Mouse (Mus musculus) retina, embryonic 14.5 days (tissue): ENCODE measurements around the gene Plce1.
"Not testable (repeated sequence)": the region's sequence is repeated elsewhere in the genome, so short reads cannot be mapped to it uniquely, and the experiment has no call there.

Experiments used
- DNase-seq: peaks from one replicate; pipeline ENCODE4 v3.0.0-alpha.2; 2015; ENCODE audit warnings: low spot score

Gene Plce1

DNA sequence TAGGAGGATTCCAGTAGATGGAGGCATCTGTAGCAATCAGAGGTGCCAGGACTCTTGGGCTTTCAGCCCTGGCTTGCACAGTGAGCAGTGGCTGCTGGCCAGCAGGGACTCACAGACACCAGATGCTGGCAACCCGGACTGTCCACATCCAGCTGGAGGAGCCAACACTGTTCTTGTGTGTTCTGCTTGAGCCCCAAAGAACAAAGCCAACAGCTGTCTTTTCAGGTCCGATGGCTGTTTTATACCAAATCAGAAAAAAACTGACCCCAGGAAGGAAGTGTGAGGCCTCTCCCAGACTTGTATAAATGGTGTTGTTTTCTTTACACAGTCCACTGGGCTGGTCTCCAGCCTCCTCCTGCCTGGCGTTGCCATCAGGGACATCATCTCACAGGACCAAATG lies 158.9 kb downstream of the Plce1 start:
- DNase-seq: no peak

DNA sequence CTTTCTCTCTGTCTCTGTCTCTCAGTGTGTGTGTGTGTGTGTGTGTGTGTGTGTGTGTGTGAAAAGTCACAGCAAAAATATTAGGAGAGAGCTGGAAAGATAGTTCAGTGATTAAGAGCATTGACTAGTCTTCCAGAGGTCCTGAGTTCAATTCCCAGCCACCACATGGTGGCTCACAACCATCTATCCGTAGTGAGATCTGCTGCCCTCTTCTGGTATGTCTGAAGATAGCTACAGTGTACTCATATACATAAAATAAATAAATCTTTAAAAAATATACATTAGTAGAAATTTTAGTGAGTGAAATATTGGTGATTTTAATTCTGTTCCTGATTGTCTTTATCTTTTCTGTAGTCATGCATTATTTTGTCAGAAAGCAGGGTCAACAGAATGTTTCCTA lies 161.6 kb downstream of the Plce1 start:
- not testable (repeated sequence) for DNase-seq

DNA sequence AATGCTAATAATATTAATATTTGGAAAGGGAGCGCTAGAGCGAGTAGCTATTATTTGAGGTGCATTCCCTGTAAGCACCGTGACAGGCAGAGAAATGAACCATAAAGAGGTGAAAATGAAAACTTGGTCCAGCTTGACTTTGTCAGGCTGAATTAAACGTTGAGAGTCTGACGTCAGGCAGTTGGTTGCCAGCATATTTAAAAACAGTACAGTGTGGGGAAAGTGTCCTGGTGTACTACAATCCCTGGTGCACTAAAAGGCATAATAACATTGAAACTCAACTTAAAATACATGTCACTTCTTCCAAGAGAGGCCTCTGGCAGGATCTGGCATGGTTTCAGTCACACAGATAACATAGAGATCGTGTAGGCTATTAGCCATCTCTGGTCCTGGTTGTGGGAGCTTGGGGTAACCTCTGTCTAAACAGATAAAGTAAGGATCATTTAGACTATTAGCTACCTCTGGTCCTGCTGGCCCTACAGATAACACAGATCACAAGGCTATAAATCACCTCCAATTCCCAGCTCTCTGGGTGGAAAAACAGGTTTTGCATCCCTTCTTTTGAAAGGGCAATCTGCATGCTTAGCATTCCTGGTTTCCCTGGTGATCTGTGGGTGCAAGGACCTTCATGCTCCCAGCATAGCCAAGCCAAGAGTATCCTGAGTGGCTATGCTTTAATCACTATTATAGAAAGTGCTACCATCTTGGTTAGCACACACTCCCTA lies 164.1 kb downstream of the Plce1 start:
- DNase-seq: no peak

DNA sequence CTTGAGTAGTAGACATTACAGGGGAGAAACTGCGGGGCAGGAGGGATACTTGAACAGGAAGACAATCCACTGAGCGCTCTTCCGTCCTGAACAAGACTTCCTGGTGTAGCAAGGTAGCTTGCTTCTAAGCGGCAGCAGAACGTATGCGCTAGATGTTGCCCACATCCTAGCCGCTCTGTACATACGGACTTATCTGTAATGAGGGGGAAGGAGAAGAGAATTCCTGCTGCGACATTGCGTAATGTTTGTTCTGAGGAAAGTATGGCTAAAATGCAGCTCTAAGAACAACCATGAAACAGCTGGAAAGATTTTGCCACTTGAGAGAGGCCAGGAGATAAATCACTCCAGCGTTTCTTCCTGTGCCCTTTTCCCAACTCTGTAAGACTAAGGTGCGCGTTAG lies 177.1 kb downstream of the Plce1 start:
- no peak for DNase-seq

DNA sequence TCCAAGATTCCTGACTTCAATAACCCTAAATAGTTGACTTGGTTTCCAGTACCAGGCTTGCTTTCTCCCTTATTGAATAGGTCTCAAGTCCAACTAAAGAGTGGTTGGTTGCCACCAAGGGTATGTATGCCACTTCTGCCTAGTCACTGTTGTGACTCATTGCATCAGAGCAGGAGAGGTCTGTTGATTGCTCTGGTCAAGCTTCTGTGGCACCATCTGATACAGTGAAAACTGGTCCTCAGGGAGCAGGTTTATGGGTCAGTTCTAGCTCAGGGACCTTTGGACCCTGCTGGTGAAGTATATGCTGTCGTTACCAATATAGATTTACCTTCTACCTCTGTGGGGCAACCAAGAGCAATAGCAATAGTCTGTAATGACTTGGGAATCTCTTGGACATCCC lies 184.5 kb downstream of the Plce1 start:
- DNase-seq: no peak

DNA sequence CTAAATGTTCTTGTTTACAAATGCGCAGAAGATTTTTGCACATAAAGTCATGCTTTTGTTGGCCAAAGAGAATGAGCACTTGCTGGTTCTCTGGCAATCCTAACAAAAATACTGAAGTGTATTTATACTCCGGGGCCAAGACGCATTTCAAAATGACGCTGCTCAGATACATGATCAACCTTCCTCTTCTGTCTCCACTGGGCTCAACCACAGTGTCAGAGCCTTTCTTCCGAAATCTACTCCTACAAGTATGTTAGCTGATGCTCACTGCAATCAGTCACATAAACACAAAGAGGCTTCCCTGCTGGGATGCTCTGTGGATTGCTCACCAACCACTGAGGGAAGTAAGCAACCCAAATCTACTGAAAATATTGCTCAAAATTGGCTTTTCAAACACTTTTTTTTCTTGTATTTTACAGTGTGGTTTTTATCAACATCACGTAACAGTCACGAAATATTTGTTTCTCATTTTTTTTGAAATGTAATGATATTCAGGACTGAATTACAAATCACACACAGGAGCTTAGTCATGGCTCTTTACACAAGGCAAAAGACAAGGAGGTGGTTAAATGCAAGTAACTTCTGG lies 191.2 kb downstream of the Plce1 start:
- no peak for DNase-seq

DNA sequence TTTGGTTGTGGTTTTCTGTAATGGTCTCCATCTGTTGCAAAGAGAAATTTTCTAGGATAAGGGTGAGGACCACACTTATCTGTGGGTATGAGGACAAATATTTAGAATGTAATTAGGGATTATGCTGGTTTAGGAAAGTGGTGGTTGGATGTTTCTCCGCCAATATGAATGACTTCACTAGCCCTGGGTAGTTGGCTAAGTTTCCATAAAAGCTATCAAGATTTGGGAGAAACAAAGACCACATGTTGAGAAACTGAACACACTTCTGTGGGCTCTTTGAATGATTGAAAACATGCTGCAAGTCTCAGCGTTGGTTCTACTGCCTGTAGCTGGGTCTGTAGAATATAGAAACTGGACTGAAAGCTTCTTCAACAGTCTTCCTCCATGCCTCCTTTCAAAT lies 193.0 kb downstream of the Plce1 start:
- DNase-seq: no peak

DNA sequence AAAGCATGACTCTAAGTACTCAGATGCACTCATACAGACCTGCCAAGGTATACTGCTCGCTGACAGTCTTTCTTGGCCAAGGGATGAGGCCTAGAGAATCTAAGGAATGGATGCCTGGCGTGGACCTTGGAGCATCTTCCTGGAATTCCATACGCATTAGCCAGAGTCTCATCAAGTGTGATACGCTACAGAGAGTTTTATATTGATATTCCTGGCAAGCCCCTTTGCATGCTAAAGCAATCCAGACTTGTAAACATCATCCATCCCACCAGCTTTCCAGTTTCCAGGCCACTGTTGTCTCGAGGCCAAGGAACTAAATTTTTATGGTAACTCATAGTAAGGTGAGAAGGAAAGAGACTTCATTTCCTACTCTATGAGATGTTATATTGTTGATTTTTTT lies 197.7 kb downstream of the Plce1 start:
- no peak for DNase-seq

DNA sequence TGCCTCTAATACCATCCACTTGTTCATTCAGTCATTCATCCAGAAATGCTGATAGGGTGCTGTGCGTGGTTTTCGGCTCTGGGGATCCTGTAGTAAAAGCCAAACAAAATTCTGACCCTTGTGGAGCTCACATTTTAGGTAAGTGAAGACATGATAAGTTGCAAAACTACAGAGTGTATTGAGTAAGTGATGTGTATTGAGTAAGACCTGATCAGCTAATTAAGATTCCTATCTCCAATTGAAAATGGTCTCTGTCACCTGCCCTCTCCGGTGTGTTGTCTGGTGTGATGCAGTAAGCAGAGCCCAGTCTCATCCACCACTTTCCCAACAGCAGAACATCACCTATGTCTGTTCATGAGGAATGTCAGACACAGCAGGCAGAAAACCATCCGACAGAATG lies 198.6 kb downstream of the Plce1 start:
- no peak for DNase-seq

DNA sequence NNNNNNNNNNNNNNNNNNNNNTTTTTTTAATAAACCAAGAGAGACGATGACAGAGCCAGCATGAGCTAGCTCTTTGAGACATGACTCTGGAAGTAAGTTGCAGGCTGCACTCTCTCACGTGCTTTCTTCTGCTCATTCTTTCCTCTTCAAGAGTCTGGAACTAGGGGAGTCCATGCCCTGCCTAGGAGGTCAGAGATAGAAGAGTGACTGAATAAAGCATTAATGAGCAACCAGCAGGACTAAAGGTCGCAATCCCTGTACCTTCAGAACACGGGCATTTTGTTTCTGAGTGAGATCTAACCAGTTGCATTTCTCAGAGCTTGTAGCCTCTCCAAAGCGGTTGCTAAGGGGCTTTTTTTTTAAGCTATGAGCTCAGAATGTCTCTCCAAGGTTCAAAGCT lies 206.4 kb downstream of the Plce1 start:
- DNase-seq: no peak

DNA sequence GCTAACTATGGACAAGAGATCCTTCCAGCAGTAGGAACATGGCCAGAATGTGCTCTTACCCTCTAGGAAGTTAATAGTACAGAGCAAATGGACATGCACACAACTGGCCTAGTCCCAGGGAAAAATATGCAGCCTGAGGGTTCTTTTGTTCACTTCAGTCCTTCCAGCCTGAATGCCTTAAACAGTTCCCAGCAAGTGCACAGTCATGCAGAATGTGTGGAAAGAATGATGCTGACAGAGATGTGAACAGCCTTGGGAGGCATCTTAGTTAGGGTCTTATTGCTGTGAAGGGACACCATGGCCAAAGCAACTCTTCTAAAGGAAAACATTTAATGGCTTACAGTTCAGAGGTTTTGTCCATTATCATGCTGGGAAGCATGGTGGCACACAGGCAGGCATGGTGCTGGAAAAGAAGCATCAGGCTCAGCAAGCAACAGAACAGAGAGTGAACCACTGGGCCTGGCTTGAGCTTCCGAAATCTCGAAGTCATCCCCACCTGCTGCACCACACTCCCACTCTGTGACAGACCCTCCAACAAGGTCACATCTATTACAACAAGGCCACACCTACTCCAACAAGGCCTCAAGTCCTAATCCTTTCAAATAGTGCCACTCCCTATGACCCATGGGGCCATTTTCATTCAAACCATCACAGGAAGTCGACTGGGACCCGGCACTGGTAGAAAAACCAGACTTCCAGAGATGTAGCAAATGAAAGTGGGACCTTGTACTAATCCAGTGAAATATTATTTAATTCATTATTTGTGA lies 208.0 kb downstream of the Plce1 start:
- DNase-seq: no peak

DNA sequence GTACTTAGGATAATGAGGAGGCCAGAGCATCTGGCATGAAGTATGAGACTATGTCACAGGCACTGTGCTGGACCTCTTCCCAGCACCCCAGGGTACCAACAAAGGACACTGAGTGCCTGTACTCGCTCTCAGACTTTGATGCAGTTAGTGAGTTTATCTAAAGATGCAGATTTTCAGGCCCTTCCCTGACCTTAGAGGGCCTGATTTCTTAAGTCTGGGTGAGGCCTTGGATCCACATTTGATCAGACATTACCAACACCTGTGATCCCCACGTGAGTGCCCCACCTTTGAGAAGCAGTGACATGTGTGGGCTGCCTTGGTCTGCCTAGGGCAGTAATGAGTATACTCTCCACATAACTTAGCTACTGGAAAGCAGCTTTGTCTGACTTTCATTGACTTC lies 209.4 kb downstream of the Plce1 start:
- DNase-seq: no peak

DNA sequence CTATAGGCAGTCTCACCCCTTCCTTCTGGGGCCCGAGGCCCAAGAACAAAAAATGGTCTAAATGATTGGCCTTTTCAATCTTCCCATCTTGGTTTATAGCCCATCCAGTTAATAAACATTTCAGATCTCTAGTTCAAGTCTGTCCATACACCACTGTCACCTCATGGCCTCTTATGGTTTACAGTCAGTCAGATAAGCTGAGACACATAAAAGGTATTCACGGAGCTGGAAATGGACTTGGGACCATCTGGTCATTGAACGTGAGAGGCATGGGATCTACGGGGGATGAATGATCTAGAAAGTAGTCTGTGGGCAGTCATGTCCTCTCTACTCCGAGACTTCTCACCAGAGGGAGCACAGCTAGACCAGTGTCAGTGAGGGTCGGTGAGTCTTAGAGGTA lies 210.6 kb downstream of the Plce1 start:
- no peak for DNase-seq

DNA sequence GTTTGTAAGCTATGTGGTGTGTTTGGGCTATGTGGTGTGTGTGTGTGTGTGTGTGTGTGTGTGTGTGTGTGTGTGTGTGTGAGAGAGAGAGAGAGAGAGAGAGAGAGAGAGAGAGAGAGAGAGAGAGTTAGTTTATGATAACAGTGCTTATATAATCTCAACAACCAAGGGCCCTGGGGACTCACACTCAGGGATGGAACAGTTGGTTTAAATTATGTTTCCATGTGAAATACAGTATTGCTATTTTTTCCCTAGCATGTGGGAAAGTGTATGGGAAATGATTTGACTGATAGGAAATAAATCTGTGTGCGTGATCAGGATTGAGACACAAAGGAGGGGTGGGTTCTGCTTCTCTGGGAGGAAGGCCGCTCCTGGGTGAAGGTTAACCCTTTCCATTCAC lies 212.4 kb downstream of the Plce1 start:
- DNase-seq: no peak

DNA sequence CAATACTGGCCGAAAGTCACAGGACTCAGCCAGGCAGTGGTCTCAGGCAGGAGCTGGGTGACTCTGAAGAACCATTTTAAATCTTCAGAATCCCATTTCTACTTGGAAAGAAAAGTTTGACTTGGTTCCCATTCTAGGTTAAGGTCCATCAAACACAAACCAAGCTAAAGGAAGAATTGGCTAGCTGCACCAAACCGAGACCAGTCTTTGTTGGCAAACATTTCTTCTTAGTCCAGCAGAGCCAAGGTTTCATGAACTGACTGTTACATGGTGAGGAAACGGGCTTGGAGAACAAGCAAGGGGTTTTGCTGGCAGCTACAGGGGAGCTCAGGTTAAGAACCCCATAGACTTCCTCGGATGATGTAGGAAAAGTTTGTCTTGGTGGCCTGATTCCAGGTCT lies 212.9 kb downstream of the Plce1 start:
- DNase-seq: no peak

DNA sequence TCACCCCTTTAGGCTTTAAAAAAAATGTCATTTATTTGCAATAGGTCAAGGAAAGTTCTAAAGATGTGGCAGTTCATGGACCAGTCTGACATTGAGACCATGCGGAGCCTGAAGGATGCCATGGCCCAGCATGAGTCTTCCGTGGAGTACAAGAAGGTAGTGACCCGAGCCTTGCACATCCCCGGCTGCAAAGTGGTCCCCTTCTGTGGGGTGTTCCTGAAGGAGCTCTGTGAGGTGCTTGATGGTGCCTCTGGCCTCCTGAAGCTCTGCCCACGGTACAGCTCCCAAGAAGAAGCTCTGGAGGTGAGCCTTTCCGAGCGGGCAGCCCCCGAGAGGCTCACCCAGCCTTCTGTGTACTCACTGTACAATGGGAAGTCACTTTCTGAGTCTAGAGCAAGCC lies 220.9 kb downstream of the Plce1 start:
- DNase-seq: no peak

DNA sequence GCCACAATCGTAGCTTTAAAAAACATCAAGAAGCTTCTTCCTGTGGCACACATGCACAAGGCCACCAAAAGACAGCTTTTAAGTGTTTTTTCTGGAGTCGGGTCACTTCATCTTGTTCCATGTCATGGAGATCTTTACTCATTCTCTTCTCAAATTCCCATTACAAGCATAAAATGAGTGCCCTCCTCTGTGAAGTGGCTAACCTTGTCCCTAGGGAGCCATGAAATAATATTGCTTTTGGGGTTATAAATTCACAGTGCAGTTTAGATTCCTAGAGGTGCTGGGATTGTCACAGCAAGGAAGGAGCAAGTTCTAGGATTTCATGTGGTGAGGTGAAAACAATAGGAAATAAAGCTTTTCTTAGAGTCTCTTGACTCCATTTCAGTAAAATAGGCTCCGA lies 223.8 kb downstream of the Plce1 start:
- no peak for DNase-seq

DNA sequence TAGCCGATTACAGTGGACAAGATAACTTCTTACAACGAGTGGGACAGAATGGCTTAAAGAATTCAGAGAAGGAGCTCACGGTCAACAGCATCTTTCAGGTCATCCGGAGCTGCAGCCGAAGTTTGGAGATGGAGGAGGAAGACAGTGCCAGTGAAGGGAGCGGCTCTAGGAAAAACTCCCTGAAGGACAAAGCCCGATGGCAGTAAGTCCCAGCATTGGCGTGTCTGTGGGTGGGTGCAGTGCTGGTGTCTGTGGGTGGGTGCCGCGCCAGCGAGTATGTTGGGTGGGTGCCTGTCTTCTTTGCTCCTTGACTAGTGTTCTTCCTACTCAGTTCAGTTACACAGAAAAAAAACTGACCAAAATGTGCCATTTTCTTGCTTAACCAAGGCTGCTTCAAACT lies 224.3 kb downstream of the Plce1 start:
- DNase-seq: no peak

DNA sequence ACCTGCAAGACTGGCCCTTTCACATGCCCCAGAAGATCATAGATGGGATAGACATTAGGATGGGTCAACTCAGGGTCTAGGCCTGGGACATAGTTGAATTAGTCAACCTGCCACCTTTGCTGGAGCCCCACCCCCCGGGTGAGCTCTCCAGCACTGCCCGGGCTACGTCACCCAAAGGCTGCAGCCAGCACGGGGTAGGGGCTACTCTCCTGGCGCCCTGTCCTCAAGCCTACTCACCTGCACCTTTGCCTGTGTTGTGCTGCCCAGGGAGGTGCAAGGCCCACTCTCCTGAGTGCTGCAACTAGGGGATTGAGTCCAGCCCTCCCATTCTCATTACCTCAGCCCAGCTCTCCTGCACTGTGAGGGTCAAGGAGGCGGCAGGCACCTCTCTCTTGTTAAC lies 225.5 kb downstream of the Plce1 start:
- DNase-seq: no peak

DNA sequence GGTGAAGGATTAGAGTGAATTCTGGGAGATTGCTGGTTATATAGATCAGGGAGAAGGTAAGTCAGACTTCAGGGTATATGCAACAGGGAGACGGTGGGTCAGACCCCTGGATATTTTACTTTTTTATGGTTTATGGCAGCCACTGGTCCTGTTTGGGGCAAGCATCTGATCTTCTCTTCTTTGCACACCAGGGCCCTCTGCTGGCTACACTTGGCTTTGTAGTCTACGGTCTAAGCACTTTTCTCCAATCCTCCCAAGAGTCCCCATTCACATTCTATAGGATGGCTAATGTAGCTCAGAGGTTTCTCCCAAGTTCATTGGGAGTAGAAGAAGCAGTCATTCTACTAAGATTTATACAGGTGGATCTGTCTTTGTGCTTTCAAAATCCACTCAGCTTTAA lies 228.5 kb downstream of the Plce1 start:
- DNase-seq: peak; percentile 12

DNA sequence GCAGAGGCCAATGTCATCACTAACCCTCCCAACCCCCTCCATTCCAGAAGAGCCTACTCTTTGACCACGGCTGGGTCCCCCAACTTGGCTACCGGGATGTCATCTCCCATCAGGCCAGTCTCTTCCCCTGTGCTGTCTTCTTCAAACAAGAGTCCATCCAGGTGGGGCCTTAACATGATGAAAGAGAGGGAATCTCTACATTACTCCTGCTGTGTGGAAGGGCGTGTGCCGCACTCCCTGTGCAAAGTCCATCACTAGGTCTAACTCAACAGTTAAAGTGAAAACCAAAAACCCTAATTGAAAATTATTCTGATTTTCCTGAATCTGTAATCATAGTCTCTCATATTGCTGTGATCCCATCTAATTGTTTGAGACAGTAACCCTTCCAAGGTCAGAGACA lies 240.9 kb downstream of the Plce1 start:
- no peak for DNase-seq

DNA sequence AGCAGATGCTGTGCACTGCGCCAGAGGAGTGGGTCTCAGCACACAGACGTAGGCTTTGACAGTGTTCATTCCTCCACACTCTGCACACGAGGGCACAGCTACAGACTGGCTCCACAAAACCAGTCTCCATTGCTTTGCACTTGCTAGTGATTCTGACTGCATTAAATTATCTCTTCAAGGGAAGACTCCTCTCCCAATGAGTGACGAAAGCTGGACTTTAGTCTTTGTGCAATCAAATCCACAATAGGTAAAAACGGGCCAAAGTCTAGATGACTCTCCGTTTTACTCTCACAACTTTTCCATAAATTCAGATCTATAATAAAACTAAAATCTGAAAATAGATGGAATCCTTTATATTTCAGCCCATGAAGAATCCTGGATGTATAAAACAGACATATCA lies 242.1 kb downstream of the Plce1 start:
- no peak for DNase-seq

DNA sequence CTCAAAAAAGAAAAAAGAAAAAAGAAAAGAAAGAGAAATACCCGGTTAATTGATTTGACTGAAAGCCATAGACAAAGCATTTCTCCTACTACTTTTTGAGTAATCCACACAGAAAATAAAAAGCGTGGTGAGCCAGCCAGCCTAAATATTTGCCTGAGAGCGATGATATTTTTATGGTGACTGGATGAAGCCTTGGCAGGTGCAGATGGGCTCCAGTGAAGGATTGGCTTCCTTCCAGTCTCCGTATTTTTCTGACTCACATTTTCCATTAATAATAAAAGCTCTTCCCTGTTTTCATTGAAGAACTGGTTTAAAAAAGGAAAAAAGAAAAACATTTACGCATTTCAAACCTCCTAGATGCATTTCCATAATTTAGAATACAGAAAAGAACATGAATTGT lies 243.1 kb downstream of the Plce1 start:
- no peak for DNase-seq

DNA sequence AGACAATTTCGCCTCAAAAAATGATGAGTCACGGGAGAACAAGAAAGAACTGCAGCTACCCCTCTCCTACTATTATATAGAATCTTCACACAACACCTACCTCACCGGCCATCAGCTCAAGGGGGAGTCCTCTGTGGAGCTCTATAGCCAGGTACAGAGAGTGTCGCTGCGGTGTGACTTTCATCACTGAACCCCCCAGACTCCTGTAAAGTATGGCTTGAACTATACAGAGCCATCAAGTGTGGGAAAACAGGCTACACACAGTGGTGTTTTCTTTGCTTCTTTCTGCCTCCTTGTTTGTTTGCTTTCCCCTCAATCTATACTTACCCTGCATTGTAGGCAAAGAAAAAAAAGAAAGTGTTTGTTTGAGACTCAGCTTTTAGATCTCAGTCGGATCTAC lies 247.9 kb downstream of the Plce1 start:
- no peak for DNase-seq
